Mouse (Mus musculus) T-helper 2 cell (primary cell): ENCODE measurements around the gene Gm20388.

Experiments used
- in situ Hi-C: fragments of 300-600 bp; cut with MboI, MseI; formaldehyde crosslinking; loops from one replicate; pipeline ENCODE4 v1.15.1; 2025; ENCODE audit warnings: high pct_unique_total_duplicates

Gene Gm20388

DNA sequence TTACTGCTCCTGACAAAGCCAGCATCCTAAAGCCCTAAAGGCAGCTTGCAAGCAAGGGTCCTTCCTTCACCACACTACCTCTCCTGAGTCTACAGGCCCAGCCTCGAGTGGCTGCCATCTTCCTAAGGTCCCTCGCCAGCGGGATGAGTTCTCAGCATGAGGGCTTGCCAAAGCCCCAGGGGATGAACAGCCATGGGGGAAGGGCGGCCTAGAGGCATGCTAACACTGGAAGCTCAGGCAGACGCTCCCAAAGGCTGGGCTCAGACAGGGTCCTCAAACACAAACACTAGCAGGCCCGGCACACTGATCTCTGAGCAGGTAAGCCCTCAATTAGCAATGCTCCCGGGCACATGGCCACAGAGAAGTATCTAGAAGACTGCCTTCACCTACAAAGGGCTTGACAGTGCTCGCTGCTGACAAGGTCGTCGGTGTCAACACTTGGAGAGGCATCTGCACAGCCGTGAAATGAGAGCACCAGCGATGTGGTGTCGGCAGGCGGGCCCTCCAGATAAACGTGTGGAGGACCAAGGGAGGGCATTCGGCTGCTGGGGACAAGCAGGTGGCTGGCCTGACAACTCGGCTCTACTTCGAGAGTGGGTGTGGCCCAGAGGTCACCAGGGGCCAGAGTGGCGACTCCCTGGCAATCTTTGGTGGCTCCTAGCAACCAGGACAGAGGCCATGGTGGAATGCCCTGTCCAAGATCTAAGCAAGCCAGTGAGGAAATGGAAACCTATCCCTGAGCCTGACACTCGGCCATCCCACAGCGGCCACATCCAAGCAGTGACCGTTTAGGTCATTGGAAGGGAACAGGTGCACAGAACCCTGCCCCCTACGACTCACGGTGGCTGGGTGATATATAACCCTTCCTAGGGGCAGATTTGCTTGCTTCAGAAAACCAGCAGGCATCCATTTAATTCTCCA is 1640.7 kb downstream of the Gm20388 start:
- in situ Hi-C loops = loop anchor here (5.0 kb wide), 1 partner anchor 51 kb away; no protein-coding TSS in a partner anchor

DNA sequence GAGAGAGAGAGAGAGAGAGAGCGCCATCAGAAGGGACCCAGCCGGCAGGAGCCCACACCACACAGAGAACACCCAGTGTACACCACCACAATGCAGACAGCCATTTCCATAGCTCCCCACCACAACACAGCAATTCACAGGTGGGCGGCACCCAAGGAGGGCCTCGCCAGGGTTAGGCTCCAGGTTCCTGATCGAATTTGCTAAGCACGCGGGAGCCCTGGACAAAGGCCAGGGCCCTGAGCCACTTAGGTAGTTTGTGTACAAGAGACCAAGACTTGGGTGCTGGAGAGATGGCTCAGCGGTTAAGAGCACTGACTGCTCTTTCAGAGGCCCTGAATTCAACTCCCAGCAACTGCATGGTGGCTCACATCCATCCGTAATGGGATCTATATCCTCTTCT is 1641.9 kb downstream of the Gm20388 start:
- in situ Hi-C loops = loop anchor here (5.0 kb wide), 1 partner anchor 50 kb away; no protein-coding TSS in a partner anchor

DNA sequence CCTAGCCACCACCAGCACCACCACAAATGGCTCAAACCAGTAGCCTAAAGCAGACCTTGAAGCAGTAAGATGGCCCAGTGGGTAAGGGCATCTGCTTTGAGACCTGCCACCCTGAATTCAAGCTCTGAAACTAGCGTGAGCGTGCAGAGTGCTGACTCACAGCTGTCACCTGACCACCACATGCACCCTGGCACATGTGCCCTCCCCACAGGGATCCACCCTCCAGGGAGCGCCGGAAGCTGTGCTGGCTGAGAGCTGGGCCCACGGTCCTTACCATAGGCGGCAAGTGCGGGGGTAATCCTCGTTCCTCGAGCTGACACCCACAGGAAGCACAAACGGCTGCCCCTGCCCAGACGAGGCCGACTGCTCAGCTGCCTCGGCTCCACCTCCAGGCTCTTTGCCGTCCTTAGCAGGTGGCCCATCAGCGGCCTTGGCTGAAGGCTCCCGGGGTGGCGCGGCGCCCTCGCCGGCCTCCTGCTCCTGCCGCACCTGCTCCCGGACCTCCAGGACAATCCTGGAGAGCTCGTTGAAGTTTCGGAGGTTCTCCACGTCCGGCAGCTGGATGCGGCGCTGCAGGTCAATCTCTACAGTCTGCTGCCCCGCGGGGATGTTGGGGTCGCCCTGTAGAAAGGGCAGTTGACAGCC is 1643.3 kb downstream of the Gm20388 start:
- in situ Hi-C loops = loop anchor here (5.0 kb wide), 1 partner anchor 48 kb away; no protein-coding TSS in a partner anchor

DNA sequence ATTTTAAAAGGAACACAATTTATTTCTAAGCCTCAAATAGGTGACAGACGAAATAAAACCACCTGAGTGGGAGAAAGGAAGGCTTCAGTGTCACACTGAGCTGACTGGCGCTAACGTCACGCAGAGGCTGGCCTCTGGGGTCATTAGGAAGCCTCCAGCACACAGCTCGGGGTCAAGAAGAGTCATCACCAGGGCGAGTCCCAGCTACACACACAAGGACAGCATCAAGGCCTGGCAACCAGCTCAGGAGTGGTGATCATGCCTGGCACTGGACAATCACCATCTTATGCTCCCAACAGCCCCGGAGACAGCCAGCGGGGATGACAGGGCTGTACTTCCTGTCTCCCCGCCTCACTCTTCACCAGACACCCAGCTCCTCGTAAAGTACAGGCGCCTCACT is 1647.1 kb downstream of the Gm20388 start:
- in situ Hi-C loops = no loop called here

DNA sequence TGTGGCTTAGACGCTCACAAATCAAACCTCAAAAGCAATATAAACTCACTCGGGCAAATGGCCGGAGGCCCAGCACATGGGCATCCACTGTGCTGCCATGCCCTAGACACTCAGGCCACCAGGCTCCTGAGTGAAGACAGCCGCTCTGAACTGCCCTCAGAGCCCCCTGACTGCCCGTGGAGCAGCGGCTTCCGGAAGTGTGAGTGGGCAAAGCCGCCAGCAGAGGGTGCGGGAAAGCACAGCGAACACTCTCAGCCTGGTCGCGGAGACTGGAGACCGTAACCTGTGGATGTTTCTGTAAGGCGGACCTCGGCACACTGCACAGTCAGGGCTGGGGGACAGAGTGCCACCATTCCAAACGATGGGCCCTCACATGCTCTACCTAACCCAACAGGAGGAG is 1647.9 kb downstream of the Gm20388 start:
- in situ Hi-C loops = no loop called here

DNA sequence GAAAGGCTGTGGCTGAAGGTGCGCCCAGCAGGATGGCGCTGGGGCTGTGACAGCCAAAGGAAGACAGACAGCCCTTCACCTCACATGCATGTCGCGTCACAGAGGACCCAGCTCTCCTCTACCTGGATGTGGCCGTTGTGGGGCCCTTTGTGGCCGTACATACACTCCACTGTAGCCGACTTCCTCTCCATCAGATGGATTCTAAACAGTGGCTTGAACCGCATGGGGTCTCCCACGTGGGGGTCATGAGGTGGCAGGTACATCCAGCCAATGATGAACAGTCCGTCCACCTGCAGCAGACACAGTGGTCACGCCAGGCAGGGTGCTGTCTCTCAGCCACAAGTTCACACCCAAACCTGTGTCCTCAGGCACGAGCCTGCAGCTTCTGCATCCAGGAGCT is 1649.2 kb downstream of the Gm20388 start:
- in situ Hi-C loops = no loop called here

DNA sequence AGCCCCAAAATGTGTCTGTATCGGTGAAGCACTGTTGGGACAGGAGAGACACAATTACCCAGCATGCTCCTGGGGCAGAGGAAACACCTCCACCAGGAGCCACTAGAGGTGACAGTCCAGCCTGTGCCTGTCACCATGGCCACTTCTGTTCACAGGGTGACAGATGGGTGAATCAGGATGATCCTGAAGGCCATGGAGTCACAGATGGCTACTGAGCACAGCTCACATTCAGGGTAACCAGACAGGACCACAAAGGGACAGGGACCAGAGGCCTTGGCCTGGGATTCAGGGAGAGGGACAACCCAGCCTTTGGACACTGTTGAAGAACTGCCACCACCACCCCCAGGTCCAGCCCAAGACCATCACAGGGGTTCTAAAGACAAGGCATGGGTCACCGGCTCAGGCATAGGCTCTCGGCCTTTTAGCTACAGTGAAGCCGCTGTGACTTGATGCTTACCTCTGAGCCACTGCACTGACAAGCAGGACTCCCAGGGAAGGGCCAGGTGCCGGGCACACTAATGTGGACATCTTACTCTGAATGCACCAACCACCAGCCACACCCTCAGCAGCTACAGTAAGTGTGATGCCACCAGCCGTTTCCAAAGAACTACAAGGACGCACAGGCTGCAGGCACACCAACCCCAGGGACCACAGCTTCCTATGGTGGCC is 1649.9 kb downstream of the Gm20388 start:
- in situ Hi-C loops = no loop called here

DNA sequence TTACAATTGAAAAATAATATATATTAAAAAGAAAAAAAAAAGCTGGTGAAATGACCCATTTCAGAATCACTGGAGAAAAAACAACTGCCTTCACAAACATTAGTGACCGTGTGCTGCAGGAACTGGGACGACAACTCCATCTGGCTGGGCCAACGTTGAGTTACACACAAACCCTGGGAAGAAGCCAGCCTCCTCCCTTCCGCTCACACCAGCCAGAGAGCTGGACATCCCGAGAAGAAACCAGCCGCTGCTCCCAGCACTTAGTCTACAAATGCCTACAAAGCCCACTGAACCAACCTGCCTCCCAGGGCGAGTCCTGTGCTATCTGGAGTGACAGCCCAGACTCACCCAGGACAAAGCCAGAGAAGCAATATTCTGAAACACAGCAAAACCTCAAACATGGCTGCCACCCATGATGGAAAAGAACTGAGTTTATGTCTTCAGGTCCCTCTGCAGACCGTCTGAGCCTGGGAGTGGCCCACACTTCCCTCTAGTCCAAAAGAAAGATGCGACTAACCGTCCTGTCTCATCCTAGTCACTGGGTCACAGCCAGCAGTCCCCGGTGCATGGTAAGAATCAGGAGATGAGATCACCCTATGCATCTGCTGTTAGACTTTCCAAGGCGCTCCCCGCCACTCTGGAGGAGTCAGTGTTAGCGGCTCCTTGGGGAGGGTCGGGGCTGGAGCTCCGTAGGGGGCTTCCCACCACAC is 1651.2 kb downstream of the Gm20388 start:
- in situ Hi-C loops = no loop called here

DNA sequence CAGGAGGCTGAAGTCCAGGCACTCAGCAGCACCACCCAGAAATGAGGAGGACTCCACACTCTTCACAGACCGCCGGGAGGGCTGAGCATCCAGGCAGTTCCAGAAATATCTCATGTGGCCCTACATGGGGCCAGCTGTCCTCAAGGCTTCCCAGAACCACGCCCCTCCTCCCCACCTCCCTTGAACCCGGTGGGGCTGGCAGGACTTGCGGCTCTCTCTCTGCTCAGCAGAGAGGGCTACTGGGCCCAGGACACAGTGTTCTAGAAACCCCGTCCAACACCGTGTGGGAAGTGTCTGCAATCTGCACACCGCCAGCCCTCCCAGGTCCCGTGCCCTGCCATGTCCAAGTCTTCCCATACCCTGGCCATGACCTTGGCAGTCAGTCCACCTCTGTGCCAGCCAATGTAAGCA is 1652.3 kb downstream of the Gm20388 start:
- in situ Hi-C loops = no loop called here

DNA sequence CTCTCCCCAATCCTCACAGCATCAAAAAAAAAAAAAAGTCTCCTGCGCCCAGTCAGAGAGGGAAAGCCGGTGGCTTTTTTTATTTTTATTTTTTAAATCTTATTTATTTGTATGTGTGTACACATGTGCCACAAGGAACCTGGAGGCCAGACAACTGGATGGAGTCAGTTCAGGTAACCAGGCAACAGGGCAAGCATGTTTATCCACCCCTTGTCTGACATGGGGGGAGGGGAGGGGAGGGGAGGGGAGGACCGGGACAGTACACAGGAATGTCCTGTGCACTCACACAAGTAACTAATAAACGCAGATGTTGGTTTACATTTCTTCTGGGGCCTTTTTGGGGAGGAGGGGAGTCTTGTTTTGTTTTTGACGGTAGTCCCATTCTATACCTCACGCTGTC is 1653.1 kb downstream of the Gm20388 start:
- in situ Hi-C loops = no loop called here

DNA sequence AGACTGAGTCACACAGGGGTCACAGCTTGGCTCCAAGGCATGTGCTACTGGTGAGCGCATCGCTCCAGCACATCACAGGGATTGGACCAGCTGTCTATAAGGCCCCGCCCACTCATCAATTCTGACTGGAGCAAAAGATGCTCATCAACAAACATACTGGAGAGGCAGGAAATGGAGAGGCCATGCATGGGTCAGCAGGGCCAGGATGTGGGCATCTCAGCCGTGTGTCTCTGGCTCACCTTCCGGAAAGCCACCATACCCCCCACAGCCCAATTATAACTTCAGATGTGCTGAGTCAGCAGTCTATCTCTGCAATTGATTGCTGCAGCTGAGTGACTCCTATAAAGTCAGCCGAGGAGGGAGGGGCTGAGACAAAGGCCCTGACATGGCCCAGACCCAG is 1657.7 kb downstream of the Gm20388 start:
- in situ Hi-C loops = no loop called here

DNA sequence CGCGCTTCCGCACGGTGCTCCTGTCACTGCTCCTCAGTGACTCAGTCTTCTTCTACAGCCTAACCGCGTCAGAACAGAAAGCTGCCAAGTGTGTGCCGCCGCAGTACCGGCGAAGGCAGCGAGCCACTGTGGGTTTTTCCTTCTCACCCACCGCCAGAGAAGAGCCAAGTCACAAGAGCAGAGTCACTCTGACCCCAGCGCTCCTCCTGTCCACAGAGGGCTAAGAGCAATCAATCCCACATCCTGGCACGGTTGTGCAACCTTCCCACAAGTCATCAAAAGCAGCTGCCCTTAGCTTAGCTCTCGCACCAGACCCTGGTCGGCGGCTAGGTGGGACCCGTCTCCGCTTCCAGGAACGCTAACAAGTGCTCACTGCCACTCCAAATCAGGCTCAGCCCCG is 1659.7 kb downstream of the Gm20388 start:
- in situ Hi-C loops = no loop called here

DNA sequence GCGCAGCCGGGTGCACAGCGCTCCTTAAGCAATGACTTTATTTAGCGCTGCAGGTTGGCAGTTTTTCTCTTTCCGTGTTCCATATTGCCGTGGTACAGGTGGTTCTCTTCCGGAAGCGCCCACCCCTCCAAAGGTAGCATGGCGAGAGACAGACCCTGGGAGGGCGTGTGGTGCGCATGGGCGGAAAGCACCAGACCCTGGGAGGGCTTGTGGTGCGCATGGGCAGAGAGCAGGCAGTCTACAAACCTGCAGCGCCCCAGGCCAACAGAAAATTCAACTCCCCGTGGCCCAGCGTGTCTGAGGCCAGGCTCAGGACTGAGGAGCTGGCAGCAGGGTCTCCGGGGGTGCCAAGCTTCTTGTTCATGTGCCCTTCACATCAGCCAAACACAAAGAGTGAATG is 1660.2 kb downstream of the Gm20388 start:
- in situ Hi-C loops = no loop called here

DNA sequence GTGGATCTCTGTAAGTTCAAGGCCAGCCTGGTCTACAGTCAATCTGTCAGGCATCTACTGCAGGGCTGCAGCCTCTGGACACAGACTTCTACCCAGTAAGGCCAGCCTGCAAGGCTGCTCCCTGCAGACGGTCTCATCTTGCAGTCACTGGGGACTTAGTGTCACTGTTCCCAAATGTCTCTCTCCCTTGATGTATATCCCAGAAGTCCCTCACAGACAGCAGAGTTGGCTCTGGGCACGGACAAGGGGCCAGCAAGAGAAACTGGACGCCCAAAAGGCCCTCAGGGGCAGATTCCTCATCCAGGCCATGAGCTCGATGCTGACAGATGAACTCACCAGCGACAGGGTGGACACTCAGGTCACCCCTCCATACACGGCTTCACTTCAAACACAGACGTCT is 1661.5 kb downstream of the Gm20388 start:
- in situ Hi-C loops = no loop called here

DNA sequence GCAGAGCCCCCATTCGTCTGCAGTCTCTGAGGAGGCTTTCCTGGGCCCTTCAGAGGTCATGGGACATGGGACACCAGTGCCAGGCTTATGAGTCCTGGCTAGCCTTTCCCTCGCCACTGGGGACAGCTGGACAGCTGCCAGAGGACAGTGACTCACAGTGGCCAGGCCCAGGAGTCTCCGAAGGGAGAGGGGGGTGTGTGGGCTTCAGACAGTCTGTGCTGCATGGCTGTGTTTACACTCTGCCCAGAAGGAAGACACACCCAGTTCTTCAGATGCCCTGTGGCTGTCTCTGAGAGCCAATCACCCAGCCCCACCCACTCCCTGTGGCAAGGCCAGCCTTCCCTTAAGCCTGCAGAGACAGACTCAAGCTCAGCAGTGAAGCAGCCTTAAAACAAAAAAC is 1662.6 kb downstream of the Gm20388 start:
- in situ Hi-C loops = no loop called here

DNA sequence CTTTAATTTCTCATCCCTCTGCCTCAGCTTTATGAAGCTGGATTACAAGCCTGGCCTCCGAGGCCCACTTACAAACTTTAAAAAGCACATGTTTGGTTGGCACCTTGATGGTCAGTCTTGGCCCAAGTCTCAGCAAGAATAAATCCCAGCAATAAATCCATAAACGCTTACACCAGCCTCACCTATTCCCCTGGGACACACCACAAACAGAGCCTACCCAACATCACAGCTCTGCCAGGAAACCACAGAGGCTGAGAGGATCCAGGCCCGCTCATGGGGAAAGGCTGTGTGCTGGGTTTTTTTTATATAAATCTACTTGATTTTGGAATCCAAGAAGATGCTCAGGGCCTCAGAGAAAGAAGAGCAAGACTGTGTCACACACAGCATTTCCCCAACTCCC is 1665.0 kb downstream of the Gm20388 start:
- in situ Hi-C loops = loop anchor here (25.0 kb wide), 2 partner anchors 863 to 2012 kb away; no protein-coding TSS in a partner anchor

DNA sequence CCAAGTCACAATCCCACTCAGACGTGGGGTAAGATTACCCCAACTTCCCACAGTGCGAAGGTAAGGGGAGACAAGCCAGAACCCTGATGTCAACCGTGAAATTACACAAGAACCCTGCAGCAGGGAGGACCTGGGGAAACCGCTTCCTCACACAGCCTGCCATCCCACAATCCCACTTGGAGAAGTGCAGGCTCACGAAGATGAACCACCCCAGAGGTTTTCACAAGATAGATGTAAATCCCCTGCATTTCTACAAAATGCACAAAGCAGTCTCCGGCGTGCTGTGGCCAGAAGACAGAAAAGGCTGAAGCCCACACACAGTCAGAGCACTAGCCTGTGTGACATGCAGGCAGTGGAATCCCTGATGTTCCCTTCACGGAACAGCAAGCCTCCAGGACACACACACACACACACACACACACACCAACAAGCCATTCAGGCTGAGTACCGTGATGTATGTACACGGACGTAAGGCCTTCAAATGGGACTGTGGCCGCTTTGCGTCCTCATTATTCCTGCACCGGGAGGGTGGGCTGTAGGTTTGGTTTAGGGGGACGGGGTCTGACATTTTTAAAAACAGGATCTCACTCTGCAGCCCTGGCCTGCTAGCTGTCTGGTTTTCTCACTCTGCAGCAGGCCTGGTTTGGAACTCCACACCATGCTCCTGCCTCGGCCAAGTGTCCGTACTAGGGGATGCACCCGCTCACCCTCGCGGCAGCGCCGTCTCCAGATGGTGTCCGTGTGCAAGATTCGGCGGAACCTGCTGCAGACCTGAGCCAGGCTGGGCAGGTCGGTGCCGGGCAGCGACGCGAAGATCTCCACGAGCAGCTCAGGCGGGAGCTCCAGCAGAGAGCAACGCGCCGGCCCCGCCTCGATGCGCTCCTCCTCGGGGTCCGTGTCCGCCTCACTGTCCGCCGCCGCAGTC is 1667.4 kb downstream of the Gm20388 start:
- in situ Hi-C loops = loop anchor here (25.0 kb wide), 2 partner anchors 866 to 2009 kb away; no protein-coding TSS in a partner anchor

DNA sequence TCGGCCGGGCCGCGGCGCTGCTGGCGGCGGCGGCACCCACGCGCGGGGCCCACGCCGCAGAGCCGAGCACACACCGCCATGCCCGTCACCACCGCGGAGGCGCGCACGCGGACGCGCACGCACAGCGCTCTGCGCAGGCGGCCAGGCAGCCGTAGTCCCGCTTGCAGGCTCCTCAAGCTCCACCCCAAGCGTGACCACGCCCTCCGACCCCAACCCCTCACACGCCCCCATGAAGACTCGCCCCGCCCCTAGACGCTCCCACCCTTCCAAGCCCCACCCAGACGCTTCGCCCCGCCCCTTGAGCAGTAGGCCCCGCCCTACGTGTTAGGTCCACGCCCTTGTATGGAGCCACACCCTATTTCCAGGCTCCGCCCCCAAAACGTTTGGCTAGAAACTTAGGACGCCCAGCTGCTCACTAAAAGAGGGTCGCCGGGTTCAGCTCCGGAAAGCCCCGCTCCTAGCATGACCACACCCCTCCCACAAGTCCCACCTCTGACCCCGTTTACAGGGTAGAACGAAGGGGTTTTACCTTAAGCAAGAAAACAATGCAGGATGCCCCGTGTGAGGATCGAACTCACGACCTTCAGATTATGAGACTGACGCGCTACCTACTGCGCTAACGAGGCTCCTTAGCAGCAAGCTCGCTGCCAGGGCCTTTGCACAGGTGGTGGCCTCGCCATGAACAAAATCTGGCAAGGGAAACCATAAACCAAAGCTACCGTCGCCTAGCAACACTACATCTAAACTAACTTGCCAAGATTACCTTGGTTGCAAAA is 1668.2 kb downstream of the Gm20388 start, which contains the start of gene Fbxo31:
Gene Fbxo31, minus strand, starts transcription at position 131 of the 776 bp plus-strand sequence.
- in situ Hi-C loops = loop anchor here (25.0 kb wide), 2 partner anchors 867 to 2008 kb away; no protein-coding TSS in a partner anchor

DNA sequence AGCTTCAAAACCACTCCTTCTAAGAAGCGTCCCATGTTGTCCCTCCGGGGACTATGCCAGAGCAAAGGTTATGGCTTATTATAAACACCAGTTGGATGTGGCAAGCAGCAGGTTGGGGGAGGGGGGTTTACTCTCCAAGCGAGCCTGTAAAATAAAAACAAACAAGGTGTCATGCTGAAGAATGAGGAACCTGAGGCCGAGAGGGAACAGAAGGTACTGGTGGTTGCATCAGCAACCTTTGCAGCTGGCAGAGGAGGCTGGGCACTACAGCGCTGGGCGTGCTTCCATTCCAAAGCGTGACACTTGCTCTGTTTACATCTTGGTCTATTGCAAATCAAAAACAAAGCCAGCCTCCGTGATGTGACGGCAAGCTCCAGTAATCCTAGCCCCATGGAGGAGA is 1669.8 kb downstream of the Gm20388 start:
- in situ Hi-C loops = loop anchor here (10.0 to 25.0 kb wide), 3 partner anchors 868 to 2007 kb away; partner anchors contain the start of gene 6430548M08Rik
